Mouse (Mus musculus): Measurements from ENCODE around the gene Gapdhs.

GRCm38 (mm10) chr7:30706214-30706882 lies 37.1 kb downstream of the Gapdhs start:
- no peak for TF ChIP-seq CTCF (IDR thresholded peaks at IDR 0.05; ENCODE audit: low read depth)
- no peak; the same call in 1 of the 2 replicates for TF ChIP-seq EP300 (IDR thresholded peaks at IDR 0.05; ENCODE audit: low read depth)
